Mouse (Mus musculus) liver, adult 2 months (tissue): Measurements from ENCODE around the gene Stip1.

Experiments used
- CTCF ChIP-seq: fragments of 200-500 bp; IDR thresholded peaks from 2 replicates; pipeline ENCODE4 v1.5.1; 2011; ENCODE audit warnings: low read depth, low read length, control low read depth
- POLR2A ChIP-seq: fragments of 200-500 bp; IDR thresholded peaks from 2 replicates; pipeline ENCODE4 v1.6.1; 2011; ENCODE audit warnings: low read length, control low read depth; ENCODE audit not compliant: insufficient read depth; ENCODE audit errors: extremely low read depth

DNA sequence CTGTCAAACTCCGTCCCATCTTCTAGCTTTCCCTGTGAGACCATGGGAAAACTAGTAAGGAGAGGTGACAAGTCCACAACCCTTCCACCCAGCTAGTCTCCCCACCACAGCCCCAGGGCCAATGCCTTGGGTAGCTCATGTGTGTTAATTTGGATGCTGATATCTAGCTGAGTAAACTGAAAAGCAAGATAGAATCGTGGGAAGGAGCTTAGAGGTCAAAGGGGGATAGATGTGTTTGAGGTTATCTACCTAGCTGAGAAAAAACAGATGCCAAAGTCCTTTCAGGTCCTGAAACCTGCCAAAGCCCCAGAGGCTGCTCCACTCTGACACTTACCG lies 61.2 kb downstream of the Stip1 start:
- no peak for TF ChIP-seq CTCF
- TF ChIP-seq POLR2A: no peak
